Mouse (Mus musculus): ENCODE data around the gene Mospd3. TPM values are rescaled to one million over a fixed set of nuclear protein-coding genes. Genes with fewer than 3 reads are reported as not detected.

The Mospd3 gene
- total RNA-seq, 1 experiment = 12.9 TPM

DNA sequence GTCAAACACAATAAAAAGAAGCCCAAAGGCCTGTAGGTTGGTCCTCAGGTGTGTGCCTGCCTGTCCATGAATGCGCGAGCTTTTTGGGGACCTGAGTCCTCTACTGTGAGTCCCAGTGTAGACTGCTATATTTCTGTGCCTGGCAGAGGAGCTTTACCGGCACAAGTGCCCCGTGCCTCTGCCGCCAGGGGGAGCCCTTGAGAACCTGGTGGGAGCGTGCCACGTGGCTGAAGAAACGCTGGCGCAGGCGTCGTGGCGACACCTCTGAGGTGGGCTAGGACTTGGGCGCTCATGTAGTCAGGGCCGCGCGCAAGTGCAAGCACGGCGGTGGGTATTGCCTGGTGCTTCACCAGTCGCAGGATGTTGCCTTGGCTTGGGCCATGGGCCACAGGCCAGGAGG, 40.2 kb upstream of the Mospd3 start, which contains the start of gene Sap25:
Sap25 (plus strand) TSS at position 281 of the 400 bp plus-strand sequence.
- DNase-seq (ENCODE audit: low read depth, low spot score) = peak; percentile 80
- H3K27ac ChIP-seq (ENCODE audit: insufficient read depth, low read depth, low read length, poor library complexity, severe bottlenecking) = no peak within 1 kb of the TSS
- in situ Hi-C loops (cut with MboI; ENCODE audit: low sequenced_read_pairs in 2 of 2, unreplicated experiment in 2 of 2) = no loop called here
- H3K9me3 ChIP-seq (ENCODE audit: control insufficient read depth, insufficient read depth, low read depth, low read length) = no peaks in the 10 kb centered on the region
- peak within 1 kb of the TSS; percentile 36; the same call in 1 of the 2 replicates for H3K9ac ChIP-seq (ENCODE audit: insufficient read depth, low read depth, low read length, poor library complexity, severe bottlenecking)
- TF ChIP-seq ZC3H11A (IDR thresholded peaks at IDR 0.05; ENCODE audit: borderline replicate concordance, low read depth, low read length) (no peak), ZNF384 (IDR thresholded peaks at IDR 0.05; ENCODE audit: low read depth, low read length) (no peak), HCFC1 (IDR thresholded peaks at IDR 0.05; ENCODE audit: borderline replicate concordance, insufficient read depth, low read length) (no peak), CHD2 (IDR thresholded peaks at IDR 0.05; ENCODE audit: low read depth, low read length) (no peak), MAFK (IDR thresholded peaks at IDR 0.05; ENCODE audit: insufficient read depth, low read depth, low read length) (no peak)
- peaks cover 44% of the 10 kb centered on the region for H3K36me3 ChIP-seq (ENCODE audit: control insufficient read depth, insufficient read depth, low read length, poor library complexity, severe bottlenecking)
- H3K4me1 ChIP-seq (ENCODE audit: control insufficient read depth in 2 of 2, insufficient read depth in 2 of 2, low read length in 2 of 2, poor library complexity in 1 of 2) = peaks cover 9 to 34% of the 10 kb centered on the region in 2 experiments; a peak in 3 of 4 replicates
- peak within 1 kb of the TSS in 1 of 2 experiments; percentile 22; a peak in 2 of 4 replicates for H3K4me3 ChIP-seq (ENCODE audit: insufficient read depth in 1 of 2, low read depth in 1 of 2, low read length in 2 of 2, poor library complexity in 1 of 2, severe bottlenecking in 1 of 2)

- Histone ChIP-seq H3K9ac (ENCODE audit: insufficient read depth, low read depth, low read length, poor library complexity, severe bottlenecking) (peak overlapping the region; percentile 22; the same call in 1 of the 2 replicates), H3K4me3 (ENCODE audit: insufficient read depth in 1 of 2, low read depth in 1 of 2, low read length in 2 of 2, poor library complexity in 1 of 2, severe bottlenecking in 1 of 2) (peak overlapping the region; percentile 7 to 24; a peak in 2 of 4 replicates), H3K9me3 (ENCODE audit: control insufficient read depth, insufficient read depth, low read depth, low read length) (no peaks in the 10 kb centered on the region), H3K27ac (ENCODE audit: insufficient read depth, low read depth, low read length, poor library complexity, severe bottlenecking) (no peak overlapping the region), H3K36me3 (ENCODE audit: control insufficient read depth, insufficient read depth, low read length, poor library complexity, severe bottlenecking) (peaks cover 53% of the 10 kb centered on the region), H3K4me1 (ENCODE audit: control insufficient read depth in 2 of 2, insufficient read depth in 2 of 2, low read length in 2 of 2, poor library complexity in 1 of 2) (peaks cover 7 to 29% of the 10 kb centered on the region in 2 experiments; a peak in 3 of 4 replicates)
- in situ Hi-C loops (cut with MboI; ENCODE audit: low sequenced_read_pairs in 2 of 2, unreplicated experiment in 2 of 2) = no loop called here
- no peak for TF ChIP-seq ZNF384 (IDR thresholded peaks at IDR 0.05; ENCODE audit: low read depth, low read length)
- TF ChIP-seq ZC3H11A (IDR thresholded peaks at IDR 0.05; ENCODE audit: borderline replicate concordance, low read depth, low read length) = no peak
- TF ChIP-seq MAFK (IDR thresholded peaks at IDR 0.05; ENCODE audit: insufficient read depth, low read depth, low read length) = no peak
- no peak for TF ChIP-seq HCFC1 (IDR thresholded peaks at IDR 0.05; ENCODE audit: borderline replicate concordance, insufficient read depth, low read length)
- no peak for TF ChIP-seq CHD2 (IDR thresholded peaks at IDR 0.05; ENCODE audit: low read depth, low read length)
- DNase-seq (ENCODE audit: low read depth, low spot score) = no peak
These were observed 38.6 kb upstream of the Mospd3 start for GRCm38 (mm10) chr5:137639472-137639871.

GRCm38 (mm10) chr5:137633397-137634084, 32.7 kb upstream of the Mospd3 start:
- DNase-seq (ENCODE audit: low read depth, low spot score) = no peak
- peak overlapping the region; percentile 54; the same call in 1 of the 2 replicates for H3K9ac ChIP-seq (ENCODE audit: insufficient read depth, low read depth, low read length, poor library complexity, severe bottlenecking)
- peaks cover 2 to 29% of the 10 kb centered on the region in 2 experiments; a peak in 3 of 4 replicates for H3K4me1 ChIP-seq (ENCODE audit: control insufficient read depth in 2 of 2, insufficient read depth in 2 of 2, low read length in 2 of 2, poor library complexity in 1 of 2)
- no peak overlapping the region; a peak in 1 of 4 replicates for H3K4me3 ChIP-seq (ENCODE audit: insufficient read depth in 1 of 2, low read depth in 1 of 2, low read length in 2 of 2, poor library complexity in 1 of 2, severe bottlenecking in 1 of 2)
- in situ Hi-C loops (cut with MboI; ENCODE audit: low sequenced_read_pairs in 2 of 2, unreplicated experiment in 2 of 2) = no loop called here
- no peaks in the 10 kb centered on the region for H3K9me3 ChIP-seq (ENCODE audit: control insufficient read depth, insufficient read depth, low read depth, low read length)
- TF ChIP-seq ZC3H11A (IDR thresholded peaks at IDR 0.05; ENCODE audit: borderline replicate concordance, low read depth, low read length) (no peak), MAFK (IDR thresholded peaks at IDR 0.05; ENCODE audit: insufficient read depth, low read depth, low read length) (no peak), ZNF384 (IDR thresholded peaks at IDR 0.05; ENCODE audit: low read depth, low read length) (no peak), HCFC1 (IDR thresholded peaks at IDR 0.05; ENCODE audit: borderline replicate concordance, insufficient read depth, low read length) (no peak), CHD2 (IDR thresholded peaks at IDR 0.05; ENCODE audit: low read depth, low read length) (no peak)
- peaks cover 39% of the 10 kb centered on the region for H3K36me3 ChIP-seq (ENCODE audit: control insufficient read depth, insufficient read depth, low read length, poor library complexity, severe bottlenecking)
- H3K27ac ChIP-seq (ENCODE audit: insufficient read depth, low read depth, low read length, poor library complexity, severe bottlenecking) = peak overlapping the region; percentile 42; the same call in 1 of the 2 replicates

DNA sequence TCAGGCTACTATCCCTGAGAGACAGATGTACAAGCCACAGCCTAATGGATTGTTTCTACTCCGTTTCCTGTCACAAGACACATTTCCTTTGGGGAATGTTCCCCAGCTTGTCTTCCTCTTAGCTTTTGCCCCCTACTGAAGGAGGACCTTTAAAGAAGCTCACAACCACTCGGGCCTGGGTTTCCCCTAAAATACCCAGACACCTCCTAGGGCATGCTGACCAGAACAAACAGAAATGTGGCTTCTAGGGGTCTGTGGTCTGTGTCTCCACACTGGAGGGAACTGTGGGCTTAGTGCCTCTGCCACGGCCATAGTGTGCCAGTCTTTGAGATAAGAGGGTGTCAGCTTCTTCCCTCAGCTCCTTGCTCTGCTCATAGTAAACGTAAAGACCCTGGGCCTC, 30.7 kb upstream of the Mospd3 start:
- Histone ChIP-seq H3K27ac (ENCODE audit: insufficient read depth, low read depth, low read length, poor library complexity, severe bottlenecking) (peak overlapping the region; percentile 86), H3K4me3 (ENCODE audit: insufficient read depth in 1 of 2, low read depth in 1 of 2, low read length in 2 of 2, poor library complexity in 1 of 2, severe bottlenecking in 1 of 2) (peak overlapping the region; percentile 97 to 99; a peak in 3 of 4 replicates), H3K36me3 (ENCODE audit: control insufficient read depth, insufficient read depth, low read length, poor library complexity, severe bottlenecking) (peaks cover 21% of the 10 kb centered on the region), H3K9ac (ENCODE audit: insufficient read depth, low read depth, low read length, poor library complexity, severe bottlenecking) (peak overlapping the region; percentile 50; the same call in 1 of the 2 replicates), H3K4me1 (ENCODE audit: control insufficient read depth in 2 of 2, insufficient read depth in 2 of 2, low read length in 2 of 2, poor library complexity in 1 of 2) (peaks cover 2 to 23% of the 10 kb centered on the region in 2 experiments; a peak in 3 of 4 replicates), H3K9me3 (ENCODE audit: control insufficient read depth, insufficient read depth, low read depth, low read length) (no peaks in the 10 kb centered on the region)
- in situ Hi-C loops (cut with MboI; ENCODE audit: low sequenced_read_pairs in 2 of 2, unreplicated experiment in 2 of 2) = no loop called here
- TF ChIP-seq HCFC1 (IDR thresholded peaks at IDR 0.05; ENCODE audit: borderline replicate concordance, insufficient read depth, low read length) = no peak
- no peak for TF ChIP-seq CHD2 (IDR thresholded peaks at IDR 0.05; ENCODE audit: low read depth, low read length)
- no peak for TF ChIP-seq MAFK (IDR thresholded peaks at IDR 0.05; ENCODE audit: insufficient read depth, low read depth, low read length)
- no peak for TF ChIP-seq ZNF384 (IDR thresholded peaks at IDR 0.05; ENCODE audit: low read depth, low read length)
- no peak for TF ChIP-seq ZC3H11A (IDR thresholded peaks at IDR 0.05; ENCODE audit: borderline replicate concordance, low read depth, low read length)
- no peak for DNase-seq (ENCODE audit: low read depth, low spot score)

Data from ES-E14 (cell line).